Mouse (Mus musculus): ENCODE data around the gene Stard13. TPM values are rescaled to one million over a fixed set of nuclear protein-coding genes. Genes with fewer than 3 reads are reported as not detected.

The Stard13 gene
- polyA plus RNA-seq, 1 experiment, result 57.3 TPM

- Histone ChIP-seq H3K4me3 (replicated peaks; ENCODE audit: extremely low read depth, low read depth, low read length) (no peak overlapping the region), H3K4me1 (ENCODE audit: control insufficient read depth, insufficient read depth, low read length) (peaks cover 9% of the 10 kb centered on the region)
- TF ChIP-seq POLR2A (IDR thresholded peaks at IDR 0.05; ENCODE audit: borderline replicate concordance, extremely low read depth, low read depth, low read length), result no peak
- TF ChIP-seq CTCF (IDR thresholded peaks at IDR 0.05; ENCODE audit: insufficient read depth, low read length), result no peak
- 60% methylated on average over 6 of the region's 6 CpGs for WGBS
- DNase-seq, result no peak
These were observed 97.7 kb downstream of the Stard13 start for GRCm38 (mm10) chr5:151135965-151136364.

DNA sequence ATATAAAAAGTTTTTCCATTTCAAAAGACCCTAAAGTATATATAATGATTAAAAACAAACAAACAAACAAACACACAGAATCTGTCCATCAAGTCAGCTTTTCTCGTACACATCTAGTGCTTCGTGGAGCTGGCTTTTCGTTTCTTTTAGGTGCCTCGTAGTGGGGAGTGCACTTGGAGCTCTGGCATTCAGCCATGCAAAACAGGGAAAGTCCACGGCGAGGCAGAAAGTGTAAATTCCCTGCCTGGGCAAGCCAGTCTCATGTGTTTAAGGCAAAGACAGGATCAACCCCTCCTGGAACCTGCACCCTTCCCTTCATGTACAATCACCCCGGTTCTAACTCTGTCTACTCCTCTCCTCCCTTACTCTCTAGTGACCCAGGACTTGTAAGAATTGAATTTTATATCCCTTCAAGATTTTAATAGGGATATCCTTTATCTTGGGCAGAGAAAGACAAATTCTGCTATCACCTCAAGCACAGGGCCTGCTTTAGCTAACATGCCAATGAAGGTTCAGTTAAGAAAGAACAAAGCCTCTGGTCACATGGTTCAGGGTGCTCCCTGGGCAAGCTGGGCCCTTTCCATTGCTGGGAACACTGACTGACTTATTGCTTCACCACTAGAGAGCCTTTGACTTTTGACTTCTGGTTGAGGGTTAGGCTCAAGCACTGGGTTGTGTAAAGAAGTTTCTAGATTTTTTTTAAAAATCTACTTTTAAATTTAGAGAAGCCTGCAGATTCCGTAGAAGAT lies 98.4 kb downstream of the Stard13 start:
- WGBS, result 50% methylated on average over 8 of the region's 8 CpGs
- TF ChIP-seq POLR2A (IDR thresholded peaks at IDR 0.05; ENCODE audit: borderline replicate concordance, extremely low read depth, low read depth, low read length) (no peak), CTCF (IDR thresholded peaks at IDR 0.05; ENCODE audit: insufficient read depth, low read length) (no peak)
- peaks cover 9% of the 10 kb centered on the region for H3K4me1 ChIP-seq (ENCODE audit: control insufficient read depth, insufficient read depth, low read length)
- no peak overlapping the region for H3K4me3 ChIP-seq (replicated peaks; ENCODE audit: extremely low read depth, low read depth, low read length)
- no peak for DNase-seq

GRCm38 (mm10) chr5:151134202-151134601 lies 99.4 kb downstream of the Stard13 start:
- WGBS, result 87% methylated on average over 4 of the region's 4 CpGs
- TF ChIP-seq CTCF (IDR thresholded peaks at IDR 0.05; ENCODE audit: insufficient read depth, low read length), result no peak
- no peak for TF ChIP-seq POLR2A (IDR thresholded peaks at IDR 0.05; ENCODE audit: borderline replicate concordance, extremely low read depth, low read depth, low read length)
- no peak for DNase-seq

DNA sequence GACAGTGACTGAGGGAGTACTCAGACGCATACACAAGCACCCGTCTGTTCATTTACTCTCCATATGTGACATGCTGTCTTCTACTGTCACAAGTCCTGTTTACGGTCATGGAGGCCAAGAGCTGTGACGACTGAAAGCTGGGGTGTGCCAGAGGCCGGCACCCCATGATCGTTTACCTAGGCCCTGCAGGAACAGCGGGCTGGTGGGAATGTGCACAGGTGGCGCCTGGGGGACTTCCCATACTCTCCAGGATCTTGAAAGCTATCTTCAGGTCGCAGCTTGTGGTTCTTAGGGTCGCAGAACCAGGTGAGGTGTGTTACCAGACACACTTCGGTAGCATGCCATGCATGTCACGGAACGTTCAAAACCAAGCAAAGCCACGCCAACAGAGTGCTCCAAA lies 99.9 kb downstream of the Stard13 start:
- peaks cover 14% of the 10 kb centered on the region for H3K4me1 ChIP-seq (ENCODE audit: control insufficient read depth, insufficient read depth, low read length)
- 89% methylated on average over 14 of the region's 14 CpGs for WGBS
- no peak for DNase-seq
- TF ChIP-seq POLR2A (IDR thresholded peaks at IDR 0.05; ENCODE audit: borderline replicate concordance, extremely low read depth, low read depth, low read length) (no peak), CTCF (IDR thresholded peaks at IDR 0.05; ENCODE audit: insufficient read depth, low read length) (no peak)
- no peak overlapping the region for H3K4me3 ChIP-seq (replicated peaks; ENCODE audit: extremely low read depth, low read depth, low read length)

More at GRCm38 (mm10) chr5:151134202-151134601, 99.4 kb downstream of the Stard13 start:
- peaks cover 14% of the 10 kb centered on the region for H3K4me1 ChIP-seq (ENCODE audit: control insufficient read depth, insufficient read depth, low read length)
- H3K4me3 ChIP-seq (replicated peaks; ENCODE audit: extremely low read depth, low read depth, low read length), result no peak overlapping the region

DNA sequence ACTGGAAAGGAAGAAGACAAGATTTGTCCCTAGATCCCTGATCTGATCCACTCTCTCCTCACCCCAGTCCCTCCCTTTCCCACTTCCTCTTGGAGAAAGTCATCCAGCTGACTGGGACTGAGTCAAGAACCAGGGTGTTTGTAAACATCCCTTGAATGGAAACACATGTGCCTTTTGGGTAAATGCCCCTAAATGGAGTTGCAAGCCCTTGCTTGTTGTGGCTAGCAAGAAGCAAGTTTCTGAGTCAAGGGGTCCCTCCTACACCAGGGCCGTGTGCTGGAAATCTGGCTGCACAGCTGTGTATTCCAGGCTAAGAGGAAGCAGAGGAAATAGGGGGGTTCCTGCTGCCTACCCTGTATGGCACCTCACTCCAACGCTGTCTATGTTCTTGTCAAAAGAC lies 103.9 kb downstream of the Stard13 start:
- Histone ChIP-seq H3K4me3 (replicated peaks; ENCODE audit: extremely low read depth, low read depth, low read length) (no peak overlapping the region), H3K4me1 (ENCODE audit: control insufficient read depth, insufficient read depth, low read length) (peaks cover 8% of the 10 kb centered on the region)
- TF ChIP-seq CTCF (IDR thresholded peaks at IDR 0.05; ENCODE audit: insufficient read depth, low read length) (no peak), POLR2A (IDR thresholded peaks at IDR 0.05; ENCODE audit: borderline replicate concordance, extremely low read depth, low read depth, low read length) (no peak)
- 19% methylated on average over 2 of the region's 2 CpGs for WGBS
- DNase-seq, result no peak

GRCm38 (mm10) chr5:151127298-151127717 lies 106.3 kb downstream of the Stard13 start:
- DNase-seq, result no peak
- peak overlapping the region; percentile 72 for H3K4me3 ChIP-seq (replicated peaks; ENCODE audit: extremely low read depth, low read depth, low read length)
- H3K4me1 ChIP-seq (ENCODE audit: control insufficient read depth, insufficient read depth, low read length), result peaks cover 8% of the 10 kb centered on the region
- 28% methylated on average over 6 of the region's 6 CpGs for WGBS
- TF ChIP-seq POLR2A (IDR thresholded peaks at IDR 0.05; ENCODE audit: borderline replicate concordance, extremely low read depth, low read depth, low read length) (peak; percentile 43; the same call in 1 of the 2 replicates), CTCF (IDR thresholded peaks at IDR 0.05; ENCODE audit: insufficient read depth, low read length) (no peak)

DNA sequence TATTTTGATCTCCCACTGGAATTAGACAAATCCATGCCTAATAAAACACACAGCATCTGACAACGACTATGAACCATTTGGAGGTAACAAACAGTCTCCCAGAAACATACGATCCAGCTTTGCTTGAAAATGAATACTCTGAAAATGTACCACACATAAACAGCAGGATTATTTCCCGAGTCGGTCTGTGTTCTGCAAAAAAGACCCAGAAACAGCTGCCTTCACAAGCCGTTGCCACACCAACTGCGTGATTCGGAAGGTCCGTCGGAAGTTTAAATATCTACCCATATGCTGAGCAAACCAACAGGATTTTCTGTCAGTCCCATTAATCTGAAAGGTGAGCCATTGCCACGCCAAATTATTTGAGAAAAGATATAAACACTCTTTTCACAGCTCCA lies 107.0 kb downstream of the Stard13 start:
- peak overlapping the region; percentile 37 for H3K4me3 ChIP-seq (replicated peaks; ENCODE audit: extremely low read depth, low read depth, low read length)
- H3K4me1 ChIP-seq (ENCODE audit: control insufficient read depth, insufficient read depth, low read length), result peaks cover 8% of the 10 kb centered on the region
- TF ChIP-seq POLR2A (IDR thresholded peaks at IDR 0.05; ENCODE audit: borderline replicate concordance, extremely low read depth, low read depth, low read length), result no peak
- no peak for TF ChIP-seq CTCF (IDR thresholded peaks at IDR 0.05; ENCODE audit: insufficient read depth, low read length)
- 69% methylated on average over 10 of the region's 10 CpGs for whole genome bisulfite sequencing
- DNase-seq, result no peak

DNA sequence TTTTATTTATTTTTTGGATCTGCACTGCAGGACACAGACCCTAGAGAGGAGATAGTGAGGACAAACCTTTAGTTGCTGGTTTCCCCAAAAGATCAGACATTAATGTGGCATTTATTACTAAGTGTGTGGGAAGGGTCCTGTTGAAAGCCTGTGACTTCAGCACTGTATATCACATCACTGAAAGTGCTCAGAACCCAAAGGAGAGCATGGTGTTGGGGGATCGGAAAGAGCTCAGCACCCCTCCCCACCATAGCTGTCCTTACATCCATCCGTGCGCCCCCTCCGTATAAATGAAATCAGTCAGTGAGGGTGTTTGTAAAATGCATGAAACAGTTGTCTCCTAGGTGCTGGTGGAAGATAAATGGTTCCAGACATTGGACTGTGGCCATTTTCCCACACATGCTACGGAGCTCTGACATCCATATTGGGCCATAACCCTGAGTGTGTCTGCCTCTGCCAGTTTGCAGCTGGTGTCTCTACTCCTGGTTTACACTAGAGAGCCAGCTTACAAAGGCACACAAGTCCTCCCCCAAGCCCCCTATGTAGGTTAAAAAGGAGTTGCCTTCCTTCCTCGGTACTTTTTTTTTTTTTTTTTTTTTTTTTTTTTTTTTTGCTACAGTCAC lies 107.5 kb downstream of the Stard13 start:
- TF ChIP-seq POLR2A (IDR thresholded peaks at IDR 0.05; ENCODE audit: borderline replicate concordance, extremely low read depth, low read depth, low read length) (no peak), CTCF (IDR thresholded peaks at IDR 0.05; ENCODE audit: insufficient read depth, low read length) (no peak)
- Histone ChIP-seq H3K4me3 (replicated peaks; ENCODE audit: extremely low read depth, low read depth, low read length) (peak overlapping the region; percentile 39), H3K4me1 (ENCODE audit: control insufficient read depth, insufficient read depth, low read length) (peaks cover 8% of the 10 kb centered on the region)
- DNase-seq, result no peak
- WGBS, result 61% methylated on average over 6 of the region's 6 CpGs

GRCm38 (mm10) chr5:151117846-151118245 lies 115.8 kb downstream of the Stard13 start:
- 32% methylated on average over 2 of the region's 2 CpGs for WGBS
- no peak overlapping the region for H3K4me3 ChIP-seq (replicated peaks; ENCODE audit: extremely low read depth, low read depth, low read length)
- no peak for TF ChIP-seq CTCF (IDR thresholded peaks at IDR 0.05; ENCODE audit: insufficient read depth, low read length)
- TF ChIP-seq POLR2A (IDR thresholded peaks at IDR 0.05; ENCODE audit: borderline replicate concordance, extremely low read depth, low read depth, low read length), result no peak
- DNase-seq, result no peak
- peaks cover 34% of the 10 kb centered on the region for H3K4me1 ChIP-seq (ENCODE audit: control insufficient read depth, insufficient read depth, low read length)
